Mouse (Mus musculus) neural tube, embryonic 10.5 days (tissue): ENCODE data around the gene C1qa.

Experiments used
- DNase-seq: peaks from one replicate; pipeline ENCODE4 v3.0.0-alpha.2; 2017; ENCODE audit warnings: low spot score; ENCODE audit errors: extremely low spot score

Gene C1qa

DNA sequence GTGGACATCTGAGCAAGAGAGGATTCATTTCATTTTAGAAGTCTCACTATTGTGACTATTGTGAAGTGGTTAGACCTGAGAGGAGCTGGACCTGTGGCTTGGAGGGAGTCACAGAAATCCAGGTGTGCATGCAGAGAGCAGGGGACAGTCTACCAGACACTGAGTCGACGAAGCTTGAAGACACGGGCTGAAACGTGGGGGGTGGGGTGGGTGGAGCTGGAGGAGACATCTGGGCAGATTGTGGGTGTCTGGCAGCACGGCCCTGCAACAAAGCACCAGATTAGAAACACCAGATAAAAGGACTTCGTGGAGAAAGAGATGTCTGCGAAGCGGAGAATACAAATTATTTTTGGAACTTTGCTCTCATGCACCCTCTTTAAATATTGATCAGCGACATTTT, 35.1 kb downstream of the C1qa start:
- DNase-seq: no peak

DNA sequence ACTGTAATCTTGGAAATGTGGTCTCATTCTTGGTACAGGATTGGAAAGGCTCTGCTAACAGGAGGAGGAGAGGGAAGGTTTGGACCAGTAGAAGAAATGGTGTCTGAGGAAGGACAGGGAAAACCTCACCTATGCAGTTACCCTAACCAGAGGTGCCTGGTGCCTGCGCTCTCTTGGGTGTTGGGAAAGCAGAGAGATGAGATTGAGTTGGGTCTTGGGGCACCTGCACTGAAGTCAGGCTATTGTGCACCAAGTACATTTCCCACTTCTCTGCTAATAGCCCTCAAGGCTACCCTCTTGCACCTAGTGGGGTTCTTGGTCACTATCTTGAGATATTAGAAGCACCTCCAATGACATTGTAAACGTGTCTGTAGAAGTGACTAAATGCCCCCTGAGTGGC, 36.2 kb downstream of the C1qa start:
- DNase-seq: no peak

DNA sequence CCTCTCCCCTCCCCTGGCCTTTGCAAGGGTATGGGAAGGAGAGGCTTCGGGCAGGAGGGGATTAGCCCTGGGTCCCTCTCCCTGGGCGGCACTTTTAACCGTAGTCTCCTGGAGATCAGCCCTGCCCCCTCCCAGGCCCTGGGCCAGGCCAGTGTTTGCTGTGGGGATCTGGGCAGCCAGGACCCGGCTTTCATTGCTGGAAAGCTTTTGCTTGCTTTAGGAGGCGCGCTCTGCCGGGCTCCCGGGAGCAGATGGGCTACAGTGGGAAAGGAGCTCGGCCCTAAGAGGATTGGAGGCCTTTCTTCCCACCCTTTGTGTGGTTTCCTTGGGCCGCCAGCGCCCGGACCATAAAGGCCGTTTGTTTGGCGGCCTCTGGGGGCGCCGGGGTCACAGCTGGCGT, 36.8 kb downstream of the C1qa start:
- DNase-seq: peak; percentile 55

GRCm38 (mm10) chr4:136860022-136860421, 38.6 kb downstream of the C1qa start:
- DNase-seq: no peak

DNA sequence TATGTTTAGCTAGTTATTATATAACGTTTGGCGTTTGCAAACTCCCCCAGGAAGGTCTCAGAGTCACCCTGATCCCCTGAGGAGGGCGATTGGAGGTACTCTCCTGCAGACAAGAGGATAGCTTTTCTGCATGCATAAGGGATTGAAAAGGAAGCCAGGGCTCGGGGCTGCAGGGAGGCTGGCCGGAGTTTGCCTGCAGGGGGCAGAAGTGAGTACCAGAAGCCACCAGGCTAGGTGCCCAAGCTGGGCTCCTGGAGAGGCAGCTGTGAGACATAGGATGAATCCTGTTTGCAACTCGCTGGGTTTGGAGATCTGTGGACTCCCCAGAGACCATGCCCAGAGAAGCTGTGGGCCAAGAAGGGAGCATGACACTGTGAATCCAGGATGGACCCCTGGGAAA, 43.5 kb downstream of the C1qa start:
- DNase-seq: peak; percentile 51

- no peak for DNase-seq
Measured at GRCm38 (mm10) chr4:136852989-136853388, 45.6 kb downstream of the C1qa start.

DNA sequence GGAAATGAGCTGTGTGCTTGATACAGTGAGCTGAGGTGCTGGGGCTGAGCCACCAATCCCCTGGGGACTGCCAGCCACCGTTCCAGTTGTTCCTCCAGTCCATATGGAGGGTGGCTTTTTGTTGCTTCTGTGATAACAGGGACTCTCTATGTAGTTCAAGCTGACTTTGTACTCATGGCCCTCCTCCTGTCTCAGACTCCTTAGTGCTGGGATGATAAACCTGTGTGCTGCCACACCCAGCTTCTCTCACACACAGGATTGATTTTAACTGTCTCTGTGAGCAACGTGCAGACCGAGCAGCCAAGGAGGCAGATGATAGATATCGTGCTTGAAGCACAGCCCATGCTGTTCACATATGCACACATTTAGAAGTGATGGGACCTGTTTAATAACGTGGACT, 46.5 kb downstream of the C1qa start:
- DNase-seq: no peak

DNA sequence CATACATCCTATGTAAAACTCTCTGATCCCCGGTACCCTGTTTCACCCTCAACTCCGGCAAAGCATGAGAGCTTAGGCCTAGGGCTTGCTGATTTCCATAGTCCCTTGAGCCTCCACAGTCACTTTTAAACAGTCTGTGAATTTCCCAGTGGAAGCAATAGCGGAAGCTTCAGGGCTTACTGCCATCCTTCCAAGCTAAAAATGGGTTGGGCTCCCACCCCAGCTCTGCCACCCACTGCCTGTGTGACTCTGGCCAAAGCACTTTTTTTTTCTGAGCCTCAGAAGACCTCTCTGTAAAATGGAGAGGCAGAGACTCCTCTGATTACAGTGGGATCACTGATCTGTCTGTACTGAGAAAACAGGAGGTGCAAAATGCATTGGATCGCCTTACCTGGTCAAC, 50.0 kb downstream of the C1qa start:
- no peak for DNase-seq

GRCm38 (mm10) chr4:136847166-136847565, 51.4 kb downstream of the C1qa start:
- no peak for DNase-seq
